Mouse (Mus musculus) bone marrow macrophage, adult 2 months (primary cell): Measurements from ENCODE around the gene Hnrnpk. TPM values are rescaled to one million over a fixed set of nuclear protein-coding genes. Genes with fewer than 3 reads are reported as not detected.
A peak's percentile ranks its signal among the peaks of the same experiment; 100 is the strongest.
"Not testable (repeated sequence)": the region's sequence is repeated elsewhere in the genome, so short reads cannot be mapped to it uniquely, and the experiment has no call there.

Source experiments
- H3K27ac ChIP-seq: 2 replicates; pipeline ENCODE4 v1.5.1; 2012; ENCODE audit warnings: low read depth, low read length; ENCODE audit not compliant: insufficient read depth
- H3K4me1 ChIP-seq: 2 replicates; pipeline ENCODE4 v1.6.1; 2012; ENCODE audit warnings: low read length; ENCODE audit not compliant: control insufficient read depth, insufficient read depth
- H3K4me3 ChIP-seq: 2 replicates; pipeline ENCODE4 v1.5.1; 2012; ENCODE audit warnings: mild to moderate bottlenecking, low read length, moderate library complexity; ENCODE audit not compliant: insufficient read depth
- CTCF ChIP-seq: IDR thresholded peaks from 2 replicates; pipeline ENCODE4 v1.5.1; 2012; ENCODE audit warnings: low read depth, mild to moderate bottlenecking, low read length, moderate library complexity
- POLR2A ChIP-seq: IDR thresholded peaks from 2 replicates; pipeline ENCODE4 v1.6.1; 2012; ENCODE audit warnings: mild to moderate bottlenecking, low read depth, low read length, borderline replicate concordance
- polyA plus RNA-seq: library from polyadenylated mRNA; stranded (reverse); fragments of >200 nt; gene quantifications from 2 replicates; pipeline ENCODE4 v1.2.4, GENCODE M21; 2012; ENCODE audit not compliant: missing spikeins, insufficient read depth, insufficient read length

The Hnrnpk gene
- polyA plus RNA-seq, 1 experiment: 846 TPM

DNA sequence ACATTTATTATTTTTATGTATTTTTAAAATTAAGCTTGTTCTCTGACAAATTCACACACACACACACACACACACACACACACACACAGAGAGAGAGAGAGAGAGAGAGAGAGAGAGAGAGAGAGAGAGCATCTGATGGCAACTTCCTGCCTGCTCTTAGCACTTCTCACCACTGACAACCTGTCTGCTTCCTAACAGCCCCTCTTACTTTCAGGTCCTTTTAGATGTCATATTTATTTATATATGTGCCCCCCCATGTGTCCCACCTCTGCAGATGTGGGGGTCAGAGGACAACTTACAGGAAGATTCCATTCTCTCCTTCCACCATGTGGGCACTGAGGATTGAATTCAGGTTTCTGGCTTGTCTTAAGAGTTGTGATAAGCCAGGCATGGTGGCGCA, 16.1 kb upstream of the Hnrnpk start:
- TF ChIP-seq CTCF (no peak), POLR2A (no peak)
- Histone ChIP-seq H3K4me1 (peaks cover 8% of the 10 kb centered on the region), H3K4me3 (no peak overlapping the region), H3K27ac (no peak overlapping the region)

DNA sequence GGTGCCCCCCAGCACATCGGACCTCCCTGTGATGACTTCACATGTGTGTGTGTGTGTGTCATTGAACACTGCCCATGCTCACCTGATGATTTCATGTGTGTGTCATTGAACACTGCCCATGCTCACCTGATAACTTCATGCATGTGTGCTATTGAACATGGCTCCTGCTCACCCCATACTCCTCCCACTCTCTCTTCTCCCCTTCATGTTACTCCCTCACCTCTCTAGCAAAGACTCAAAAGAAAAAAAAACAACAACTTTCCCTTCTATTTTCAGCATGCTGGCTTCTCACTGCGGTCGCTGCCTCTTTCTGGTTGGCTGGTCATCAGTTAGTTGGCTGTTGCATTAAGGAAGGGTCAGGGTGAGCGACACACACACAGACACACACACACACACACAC, 15.5 kb upstream of the Hnrnpk start:
- H3K4me1 ChIP-seq: peaks cover 7% of the 10 kb centered on the region
- H3K4me3 ChIP-seq: no peak overlapping the region
- H3K27ac ChIP-seq: no peak overlapping the region
- TF ChIP-seq POLR2A: no peak
- no peak for TF ChIP-seq CTCF

DNA sequence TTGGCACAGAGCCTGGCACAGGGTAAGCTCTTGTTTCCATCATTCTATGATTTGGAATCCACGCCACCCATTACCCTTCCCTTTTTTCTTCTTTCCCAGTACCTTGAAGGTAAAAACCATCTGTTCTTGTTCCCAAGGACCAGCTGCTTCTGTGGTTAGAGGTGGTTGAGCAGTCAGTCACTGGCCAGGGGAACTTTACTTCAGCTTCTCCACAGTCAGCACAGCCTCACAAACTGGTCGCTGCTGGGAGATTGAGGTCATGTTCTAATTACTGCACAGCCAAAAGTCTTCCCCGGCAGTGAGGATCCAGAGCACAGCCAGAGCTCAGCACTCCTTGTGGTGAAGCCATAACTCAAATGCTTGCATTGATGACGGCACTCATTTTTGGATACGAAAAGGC, 12.7 kb upstream of the Hnrnpk start:
- TF ChIP-seq CTCF (no peak), POLR2A (no peak)
- Histone ChIP-seq H3K4me1 (no peaks in the 10 kb centered on the region), H3K4me3 (no peak overlapping the region), H3K27ac (no peak overlapping the region)

DNA sequence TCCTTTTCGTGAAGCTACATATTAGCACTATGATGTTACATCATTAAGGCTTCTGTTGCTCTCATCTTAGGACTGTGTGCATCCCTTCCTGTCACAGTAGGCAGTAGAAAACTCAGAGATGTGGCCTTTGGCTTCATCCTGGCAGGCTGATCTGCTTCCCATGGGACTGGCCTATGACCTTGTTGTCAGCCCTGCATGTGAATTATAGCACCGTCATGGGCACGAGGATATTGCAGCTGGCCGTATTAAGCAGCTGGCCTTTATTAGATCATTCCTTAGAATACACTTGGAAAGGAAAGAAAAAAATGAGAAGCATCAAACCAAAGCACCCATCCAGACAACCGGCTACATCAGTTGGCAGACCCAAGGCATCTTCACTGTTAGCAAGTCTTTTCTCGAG, 12.2 kb upstream of the Hnrnpk start:
- TF ChIP-seq POLR2A: no peak
- no peak for TF ChIP-seq CTCF
- no peaks in the 10 kb centered on the region for H3K4me1 ChIP-seq
- H3K4me3 ChIP-seq: no peak overlapping the region
- no peak overlapping the region for H3K27ac ChIP-seq

DNA sequence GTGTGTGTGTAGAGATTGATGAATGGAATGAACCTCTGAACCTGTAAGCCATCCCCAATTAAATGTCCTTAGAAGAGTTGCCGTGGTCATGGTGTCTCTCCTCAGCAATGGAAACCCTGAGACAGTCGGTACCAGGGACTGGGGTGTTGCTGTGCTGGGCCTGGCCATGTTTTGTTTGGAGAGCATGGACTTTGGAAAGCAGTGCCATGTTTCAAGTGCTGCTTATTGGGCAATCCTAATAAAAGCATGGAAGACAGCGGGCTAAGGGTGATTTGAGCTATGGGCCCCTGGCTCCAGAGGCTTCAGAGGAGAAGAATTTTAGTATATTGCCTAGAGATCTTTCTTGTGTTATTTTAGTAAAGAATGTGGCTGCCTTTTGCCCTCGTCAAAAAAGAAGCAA, 7.9 kb upstream of the Hnrnpk start:
- no peak overlapping the region for H3K27ac ChIP-seq
- TF ChIP-seq POLR2A (no peak), CTCF (no peak)

DNA sequence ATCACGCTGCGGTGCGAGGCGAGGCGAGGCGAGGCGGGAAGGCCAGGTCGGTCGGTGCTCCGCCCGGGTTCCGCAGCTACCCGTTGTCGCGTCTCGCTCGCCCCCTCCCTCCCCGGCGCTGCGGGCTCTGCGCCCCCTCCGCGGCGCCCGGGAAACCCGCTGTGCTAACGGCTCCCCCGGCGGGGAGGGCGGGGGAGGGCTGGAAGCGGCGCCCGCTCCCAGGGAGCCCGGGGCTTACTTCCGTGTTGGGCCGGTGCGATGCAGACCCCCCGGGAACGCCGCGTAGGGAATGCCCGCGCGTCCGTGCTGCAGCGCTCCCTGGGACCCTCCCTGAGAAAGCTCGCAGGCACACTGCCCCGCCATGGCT, 416 bp downstream of the Hnrnpk start:
- Histone ChIP-seq H3K27ac (peak overlapping the region; percentile 96), H3K4me1 (peaks cover 12% of the 10 kb centered on the region), H3K4me3 (peak overlapping the region; percentile 93)
- TF ChIP-seq CTCF: no peak
- TF ChIP-seq POLR2A: no peak

More for the DNA sequence above, 7.9 kb upstream of the Hnrnpk start:
- Histone ChIP-seq H3K4me3 (no peak overlapping the region), H3K4me1 (peaks cover 11% of the 10 kb centered on the region)

DNA sequence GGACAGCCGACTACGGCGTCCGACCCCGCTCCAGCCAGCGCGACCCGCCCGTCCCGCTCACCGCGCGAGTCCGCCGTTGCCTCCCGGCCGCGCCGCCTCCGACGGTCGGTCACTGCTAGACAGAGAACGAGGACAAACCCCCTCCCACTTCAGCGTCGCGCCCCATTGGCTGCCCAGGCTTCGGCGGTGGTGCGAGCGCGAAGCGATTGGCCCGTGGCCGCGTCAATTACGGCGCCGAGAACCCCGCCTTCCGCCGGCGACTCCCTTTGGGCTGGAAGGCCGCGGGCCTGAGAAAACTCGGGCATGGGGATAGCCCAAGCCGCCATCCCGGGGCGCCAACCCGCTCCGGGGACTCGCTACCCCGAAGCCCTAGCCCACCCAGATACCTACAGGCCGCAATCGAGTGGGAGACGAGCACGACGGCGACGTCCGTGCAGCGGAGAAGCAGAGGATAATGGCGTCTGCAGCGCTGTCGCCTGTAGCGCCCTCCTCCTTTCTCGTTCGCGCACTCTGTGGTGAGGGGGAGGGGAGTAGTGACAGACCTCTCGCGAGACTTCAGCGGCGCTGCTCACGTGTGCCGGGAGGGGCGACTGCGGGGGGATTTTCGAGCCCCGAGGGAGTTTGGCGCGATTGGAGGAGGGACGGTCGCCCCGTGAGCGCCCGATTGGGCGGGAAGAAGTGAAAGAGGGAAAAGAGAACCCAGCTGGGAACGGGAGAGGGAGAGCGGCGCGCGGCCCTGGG, 970 bp downstream of the Hnrnpk start, which contains the start of gene Rmi1:
Rmi1 (plus strand) TSS at position 246 of the 741 bp plus-strand sequence.
- TF ChIP-seq POLR2A: no peak
- TF ChIP-seq CTCF: no peak
- Histone ChIP-seq H3K27ac (peak within 1 kb of the TSS; percentile 96), H3K4me1 (peaks cover 11% of the 10 kb centered on the region), H3K4me3 (peak within 1 kb of the TSS; percentile 93)

DNA sequence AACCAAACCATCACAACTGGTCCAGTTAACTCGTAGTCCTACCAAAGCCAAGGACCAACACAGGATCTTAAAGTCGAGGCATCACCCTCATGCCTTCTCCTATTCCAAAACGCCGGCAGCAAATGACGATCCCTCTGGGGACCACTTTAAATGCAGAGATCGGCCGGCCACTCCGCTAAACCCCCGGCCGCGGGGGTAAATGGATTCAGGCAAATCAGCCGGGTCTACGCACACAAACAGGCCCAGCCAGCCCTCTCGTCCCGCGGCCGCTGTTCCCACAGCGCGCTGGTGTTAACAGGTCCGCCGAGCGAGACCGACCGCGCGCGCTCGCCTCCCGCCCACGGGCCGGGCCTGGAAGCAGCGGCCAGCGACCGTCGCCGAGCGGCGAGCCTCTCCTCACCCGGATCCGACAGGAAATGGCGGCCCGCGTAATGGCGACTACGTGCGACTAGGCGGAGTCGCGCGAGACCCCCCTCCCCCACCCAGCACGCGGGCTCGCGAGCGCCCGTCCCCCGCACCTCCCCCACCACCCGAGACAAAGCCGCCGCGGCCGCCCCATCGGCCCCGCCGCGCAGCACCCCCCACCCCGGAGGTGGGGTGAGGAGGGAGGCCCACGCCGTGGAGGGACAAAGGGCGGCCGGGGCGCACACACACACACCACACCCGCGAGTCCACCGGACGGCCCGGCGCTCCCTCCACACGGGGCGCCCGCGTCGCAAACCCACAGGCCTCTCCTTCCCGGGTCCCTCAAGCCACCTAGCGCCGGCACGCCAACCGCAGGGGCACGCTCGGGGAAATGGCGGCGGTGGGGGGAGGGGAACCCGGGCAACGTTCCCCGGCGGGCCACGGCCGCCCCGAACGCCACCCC, 1.8 kb downstream of the Hnrnpk start:
- TF ChIP-seq POLR2A: no peak
- no peak for TF ChIP-seq CTCF
- Histone ChIP-seq H3K27ac (peak overlapping the region; percentile 96), H3K4me3 (peak overlapping the region; percentile 93), H3K4me1 (peaks cover 6% of the 10 kb centered on the region)

DNA sequence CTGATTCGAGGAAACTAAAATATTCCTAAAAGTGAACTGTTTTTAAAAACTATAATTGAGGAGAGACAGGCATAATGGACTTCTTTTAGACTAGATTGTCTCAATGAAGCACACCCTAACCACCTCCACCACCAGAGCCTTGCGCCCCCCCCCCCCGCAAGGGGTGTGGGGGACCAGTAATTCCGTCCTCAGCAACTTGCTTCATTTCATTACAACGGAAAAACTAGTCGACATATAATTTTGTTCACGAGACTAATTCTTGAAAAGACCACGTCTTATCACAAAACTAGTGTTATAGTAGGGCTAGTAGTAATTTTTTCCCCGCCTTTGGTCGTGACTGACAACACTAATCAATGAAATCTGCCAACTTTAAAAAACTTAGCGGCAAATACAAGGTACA, 2.6 kb downstream of the Hnrnpk start:
- TF ChIP-seq POLR2A: no peak
- TF ChIP-seq CTCF: no peak
- peaks cover 5% of the 10 kb centered on the region for H3K4me1 ChIP-seq
- H3K27ac ChIP-seq: peak overlapping the region; percentile 74; the same call in 1 of the 2 replicates
- peak overlapping the region; percentile 93 for H3K4me3 ChIP-seq

DNA sequence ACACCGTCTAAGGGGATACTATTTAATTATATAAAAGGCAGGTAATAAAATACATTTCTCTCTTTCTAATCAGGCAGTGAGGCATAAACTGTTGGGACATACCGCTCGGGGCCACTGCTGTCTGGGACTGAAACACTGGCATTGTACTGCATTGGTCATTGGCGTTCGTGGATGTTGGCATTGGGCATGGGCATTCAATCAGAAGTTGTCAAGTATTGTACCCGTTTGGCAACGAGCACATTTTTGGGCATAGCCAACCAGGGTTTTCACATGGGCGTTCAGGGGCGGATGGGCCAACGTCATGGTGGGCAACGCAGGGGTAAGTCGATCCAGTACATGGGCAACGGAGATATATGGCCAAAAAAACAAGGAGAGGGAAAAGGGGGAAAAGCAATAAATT, 5.5 kb downstream of the Hnrnpk start:
- Histone ChIP-seq H3K27ac (no peak overlapping the region), H3K4me1 (peaks cover 2% of the 10 kb centered on the region), H3K4me3 (no peak overlapping the region)
- TF ChIP-seq CTCF (no peak), POLR2A (no peak)

DNA sequence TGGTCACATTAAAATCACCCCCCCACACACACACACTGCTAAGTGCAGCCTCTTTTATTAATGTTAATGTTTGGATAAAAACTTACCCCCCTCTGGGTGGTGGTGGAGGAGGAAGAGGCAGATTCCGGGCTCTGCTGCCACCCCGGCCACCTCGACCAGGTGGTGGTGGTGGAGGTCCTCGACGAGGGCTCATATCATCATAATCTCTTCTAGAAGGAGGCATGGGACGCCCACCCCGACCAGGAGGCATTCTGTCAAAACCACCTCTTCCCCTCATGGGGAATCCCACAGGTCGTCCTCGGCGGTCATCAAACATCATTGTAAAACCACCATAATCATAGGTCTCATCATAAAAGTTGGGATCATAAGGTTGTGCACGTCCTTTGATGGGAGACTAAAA, 8.8 kb downstream of the Hnrnpk start:
- not testable (repeated sequence) for H3K27ac ChIP-seq, H3K4me1 ChIP-seq, H3K4me3 ChIP-seq
